Mouse (Mus musculus) stomach, postnatal 0 days (tissue): ENCODE measurements around the gene Rnf126.

Experiments used
- CTCF ChIP-seq: IDR thresholded peaks from 2 replicates; pipeline ENCODE4 v1.5.1; 2016; ENCODE audit warnings: antibody characterized with exemption, low read depth, mild to moderate bottlenecking, moderate library complexity
- EP300 ChIP-seq: optimal IDR thresholded peaks from 2 replicates; pipeline ENCODE3; 2016; ENCODE audit warnings: antibody characterized with exemption

GRCm38 (mm10) chr10:79807826-79808225 lies 41.1 kb upstream of the Rnf126 start:
- TF ChIP-seq CTCF: no peak
- no peak for TF ChIP-seq EP300
